Mouse (Mus musculus) C2C12 (cell line): ENCODE data around the gene Grid2.

Experiments
- CEBPB ChIP-seq: IDR thresholded peaks from one replicate; pipeline ENCODE4 v1.6.1; 2011; ENCODE audit warnings: low read depth, mild to moderate bottlenecking, control low read depth, moderate library complexity
- CTCF ChIP-seq: IDR thresholded peaks from one replicate; pipeline ENCODE4 v1.5.1; 2011; ENCODE audit not compliant: control insufficient read depth, insufficient read depth, insufficient read length
- MAX ChIP-seq: IDR thresholded peaks from one replicate; pipeline ENCODE4 v1.6.1; 2011; ENCODE audit warnings: mild to moderate bottlenecking, control low read depth
- MYOD1 ChIP-seq: IDR thresholded peaks from one replicate; pipeline ENCODE4 v1.6.1; 2011; ENCODE audit warnings: low read depth; ENCODE audit not compliant: control insufficient read depth, insufficient read length
- MYOG ChIP-seq: IDR thresholded peaks from one replicate; pipeline ENCODE4 v1.6.1; 2011; ENCODE audit not compliant: control insufficient read depth, insufficient read length; ENCODE audit errors: extremely low read depth
- USF1 ChIP-seq: IDR thresholded peaks from one replicate; pipeline ENCODE4 v1.6.1; 2011; ENCODE audit warnings: low read depth, mild to moderate bottlenecking, control low read depth, moderate library complexity

DNA sequence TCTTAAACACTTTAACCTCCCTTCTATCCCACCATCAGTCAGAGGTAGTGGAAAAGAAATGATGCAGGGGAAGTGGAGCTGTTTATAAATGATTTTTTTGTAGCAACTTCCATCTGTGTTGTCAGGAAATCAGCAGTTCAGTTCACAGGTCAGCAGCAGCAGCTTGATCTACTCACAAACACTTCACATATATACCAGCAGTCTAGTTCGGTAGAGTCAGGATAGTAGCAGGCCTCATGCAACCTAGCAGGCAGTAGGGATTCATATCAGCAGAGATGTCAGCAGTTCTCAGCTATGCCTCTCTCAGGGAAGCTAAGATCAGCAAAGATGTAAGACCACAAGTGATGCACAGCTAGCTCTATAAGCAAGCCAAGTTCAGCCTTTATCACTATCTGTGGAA, 938.0 kb downstream of the Grid2 start:
- TF ChIP-seq USF1 (no peak), CTCF (no peak), MAX (no peak), MYOD1 (no peak), MYOG (no peak), CEBPB (no peak)
